Comparison of ENCODE assay signal across 20 mouse cellular contexts in the genomic region with DNA sequence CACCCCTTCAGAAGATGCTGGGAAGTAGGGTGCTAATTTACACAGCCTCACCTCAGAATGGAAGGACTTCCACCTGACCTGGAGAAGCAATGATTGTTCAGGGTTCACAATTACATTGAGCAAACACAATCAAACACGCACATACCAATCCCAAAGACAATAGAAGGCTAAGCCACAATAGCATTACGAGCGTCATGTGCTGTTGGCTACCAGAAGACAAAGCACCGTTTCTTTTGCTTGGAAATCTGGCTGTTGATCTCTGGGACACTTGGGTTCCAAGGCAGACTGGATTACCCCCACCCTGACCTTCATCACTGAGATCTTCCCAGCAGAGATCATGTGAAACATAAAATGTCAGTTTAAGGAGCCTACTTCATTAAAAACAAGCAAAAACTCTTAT. TPM values are rescaled to one million over a fixed set of nuclear protein-coding genes. Genes with fewer than 3 reads are reported as not detected.
DNase-seq lines count a peak whose midpoint lies in the region; ATAC-seq and TF ChIP-seq lines count a peak whose summit lies in the region.
"Had no signal": no experiment of that assay in that cellular context is flagged by ENCODE, and none has a peak within 500 bp of the region (broad histone marks: within the 10 kb centered on the region; RNA-seq: fewer than 3 reads in every experiment).

No protein-coding gene starts in this region.

- TF ChIP-seq CTCF in left cerebral cortex, adult 2 months (IDR thresholded peaks at IDR 0.05), result no peak

- H3K27ac ChIP-seq in left cerebral cortex, adult 2 months, result peak overlapping the region; percentile 54
- H3K27ac ChIP-seq: forebrain, embryonic 10.5 days; forebrain, embryonic 13.5 days; heart, adult 2 months; heart, embryonic 10.5 days; hindbrain, embryonic 12.5 days; hindbrain, embryonic 15.5 days had no signal

- DNase-seq in frontal cortex, postnatal 14 days (ENCODE audit: low spot score in 2 of 2), result no peak
- no peak for DNase-seq in left cerebral cortex, adult 2 months (ENCODE audit: extremely low spot score in 1 of 2, low spot score in 2 of 2)
- DNase-seq in left cerebral cortex, postnatal 36 days (ENCODE audit: low spot score in 2 of 2), result no peak
- DNase-seq in R1 (ENCODE audit: low read depth, low spot score), result peak; percentile 67
- no peak for DNase-seq in adrenal gland, postnatal 10 days
- DNase-seq: adrenal gland, adult 2 months; adrenal gland, postnatal 25 days; cerebellum, adult 18-20 months; cerebellum, adult 9-10 months; cerebellum, postnatal 14 days; gastrocnemius, postnatal 25 days; heart, adult 2 months had no signal

- intact Hi-C loops in left cerebral cortex, adult 2 months (cut with DNase I), result no loop called here
- intact Hi-C loops in left cerebral cortex, postnatal 36 days (cut with DNase I), result no loop called here

- H3K4me3 ChIP-seq in left cerebral cortex, adult 2 months, result no peak overlapping the region
- H3K4me3 ChIP-seq: forebrain, embryonic 10.5 days; forebrain, embryonic 13.5 days; heart, adult 2 months; heart, embryonic 10.5 days; hindbrain, embryonic 12.5 days; hindbrain, embryonic 15.5 days had no signal

- ATAC-seq in frontal cortex, adult (ENCODE audit: low TSS enrichment), result 0 out of 2 replicates have a peak, but pooled peaks have one; percentile 6
- ATAC-seq: forebrain, embryonic 13.5 days; forebrain, embryonic 16.5 days had no signal

RNA-seq across cellular contexts. Expression of gene Cobl, which starts 21.1 kb away (rescaled TPM):
- total RNA-seq in left cerebral cortex, adult 2 months (2021), result 100 to 1,000 TPM; 130 to 137 TPM
- 100 to 1,000 TPM; 104 to 125 TPM for total RNA-seq in left cerebral cortex, postnatal 36 days (2021)
- total RNA-seq in adrenal gland, postnatal 10 days (2021), result 10 to 100 TPM in 1 of 2 experiments, 1 to 10 TPM in 1; 9.1 to 16.1 TPM
- total RNA-seq: hematopoietic stem cell, adult 5-6 weeks had no signal

Comparison
In these comparisons a context has a peak if more than half of its experiments do, and no peak if none do; other contexts are left out.
1. RNA of gene Cobl, which starts 21.1 kb away (total RNA-seq): 130 to 137 TPM in left cerebral cortex, adult 2 months and 104 to 125 TPM in left cerebral cortex, postnatal 36 days; 9.1 to 16.1 TPM in adrenal gland, postnatal 10 days; every median in the first group is over 4 times any median in the second.